Mouse (Mus musculus) heart, postnatal 0 days (tissue): ENCODE measurements around the gene Snrnp25.

Experiments used
- CTCF ChIP-seq: IDR thresholded peaks from 2 replicates; pipeline ENCODE4 v1.5.1; 2016; ENCODE audit warnings: antibody characterized with exemption, control low read depth, low read depth
- EP300 ChIP-seq: IDR thresholded peaks from 2 replicates; pipeline ENCODE4 v1.6.1; 2016; ENCODE audit warnings: antibody characterized with exemption, low read depth

DNA sequence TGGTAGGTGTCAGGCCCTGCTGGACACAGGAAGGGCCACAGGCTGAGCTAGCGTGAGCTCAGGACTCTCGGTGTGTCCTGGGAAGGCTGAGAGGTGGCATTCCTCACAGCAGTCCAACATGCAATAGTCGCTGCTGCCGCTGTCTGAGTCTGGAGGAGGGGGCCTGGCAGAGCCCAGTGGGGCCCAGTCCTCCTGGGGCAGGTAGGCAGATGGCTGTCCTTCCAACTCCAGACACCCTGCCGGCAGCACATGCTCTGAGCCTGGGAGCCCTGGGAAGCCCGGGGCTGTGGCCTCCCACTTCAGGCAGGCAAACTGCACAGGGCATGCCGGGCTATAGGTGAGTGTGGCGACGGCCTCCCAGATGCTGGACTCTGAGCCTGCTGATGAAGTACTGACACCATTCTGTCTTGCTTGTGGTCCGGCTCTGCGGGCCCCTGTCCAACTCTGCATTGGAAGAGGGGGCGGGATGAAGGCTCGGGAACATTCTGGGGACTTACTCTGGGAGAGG, 14.6 kb upstream of the Snrnp25 start:
- TF ChIP-seq CTCF (no peak), EP300 (no peak)
